Mouse (Mus musculus): ENCODE data around the gene Hist1h2ac.

DNA sequence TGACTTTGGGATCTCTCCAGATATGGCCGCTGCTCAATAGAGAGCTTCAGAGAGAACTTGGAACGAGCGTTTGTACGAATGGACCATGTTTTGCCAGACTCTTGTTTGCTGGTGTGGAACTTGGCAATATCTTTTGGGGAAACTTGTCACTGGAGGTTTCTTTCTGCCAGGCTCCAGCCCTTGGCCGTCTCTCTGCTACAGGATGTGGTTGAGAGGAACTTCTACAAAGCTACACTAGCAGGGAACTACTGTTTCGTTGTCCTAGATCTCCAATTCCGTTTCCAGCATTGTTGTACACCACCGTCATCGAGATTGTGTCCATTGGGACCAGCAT, 45.4 kb upstream of the Hist1h2ac start:
- TF ChIP-seq CTCF (IDR thresholded peaks at IDR 0.05) (no peak), POLR2A (IDR thresholded peaks at IDR 0.05; ENCODE audit: insufficient read depth, low read depth, low read length) (no peak)

Data from heart, adult 2 months (tissue).